Mouse (Mus musculus) hindbrain, embryonic 11.5 days (tissue): ENCODE data around the gene Srpk3. TPM values are rescaled to one million over a fixed set of nuclear protein-coding genes. Genes with fewer than 3 reads are reported as not detected.
"Not testable (repeated sequence)": the region's sequence is repeated elsewhere in the genome, so short reads cannot be mapped to it uniquely, and the experiment has no call there.

ENCODE experiments used
- ATAC-seq: fragments of 200-750 bp; cut with Nextera tagmentation; 2 replicates; pipeline ENCODE4 v1.8.0; 2017; ENCODE audit warnings: mild to moderate bottlenecking, moderate TSS enrichment, moderate library complexity; ENCODE audit not compliant: low FRiP score
- DNase-seq: peaks from one replicate; pipeline ENCODE4 v3.0.0-alpha.2; 2015; ENCODE audit warnings: low spot score
- H3K27ac ChIP-seq: fragments of 300-500 bp; sonication (generic); 2 replicates; pipeline ENCODE4 v1.5.1; 2014; ENCODE audit warnings: mild to moderate bottlenecking, low read depth, low read length
- H3K27me3 ChIP-seq: fragments of 300-500 bp; sonication (generic); 2 replicates; pipeline ENCODE4 v1.6.1; 2014; ENCODE audit warnings: mild to moderate bottlenecking, low read length, moderate library complexity, mixed read lengths; ENCODE audit not compliant: control insufficient read depth, insufficient read depth
- H3K36me3 ChIP-seq: fragments of 300-500 bp; sonication (generic); 2 replicates; pipeline ENCODE4 v1.6.1; 2014; ENCODE audit warnings: mild to moderate bottlenecking, low read length, moderate library complexity, mixed read lengths; ENCODE audit not compliant: control insufficient read depth, insufficient read depth
- H3K4me1 ChIP-seq: fragments of 300-500 bp; sonication (generic); replicated peaks from 2 replicates; pipeline ENCODE4 v1.6.1; 2014; ENCODE audit warnings: low read length, mixed read lengths; ENCODE audit not compliant: control insufficient read depth, insufficient read depth
- H3K4me2 ChIP-seq: fragments of 300-500 bp; sonication (generic); replicated peaks from 2 replicates; pipeline ENCODE4 v1.6.1; 2014; ENCODE audit warnings: mild to moderate bottlenecking, low read depth, low read length
- H3K4me3 ChIP-seq: fragments of 300-500 bp; sonication (generic); 2 replicates; pipeline ENCODE4 v1.5.1; 2014; ENCODE audit warnings: low read depth, low read length
- H3K9ac ChIP-seq: fragments of 300-500 bp; sonication (generic); 2 replicates; pipeline ENCODE4 v1.6.1; 2014; ENCODE audit warnings: low read depth, low read length
- H3K9me3 ChIP-seq: fragments of 300-500 bp; sonication (generic); 2 replicates; pipeline ENCODE4 v1.6.1; 2016; ENCODE audit warnings: low read length; ENCODE audit not compliant: control insufficient read depth
- WGBS: fragments of 180-500 bp; shearing (Covaris S2); extraction: QIAGEN DNeasy Blood & Tissue Kit; methylation state at CpG from one replicate; pipeline ENCODE4 v1.1.7; 2014; 5-methylcytosine and 5-hydroxymethylcytosine counted together
- polyA plus RNA-seq: library from polyadenylated mRNA; unstranded; fragments of >200 nt; fragmentation: Nextera tagmentation; extraction: Ambion mirVana; gene quantifications from 2 replicates; pipeline ENCODE4 v1.2.1, GENCODE M21; 2014

The Srpk3 gene
- 1.3 and 1.6 TPM in 2 replicates for polyA plus RNA-seq

DNA sequence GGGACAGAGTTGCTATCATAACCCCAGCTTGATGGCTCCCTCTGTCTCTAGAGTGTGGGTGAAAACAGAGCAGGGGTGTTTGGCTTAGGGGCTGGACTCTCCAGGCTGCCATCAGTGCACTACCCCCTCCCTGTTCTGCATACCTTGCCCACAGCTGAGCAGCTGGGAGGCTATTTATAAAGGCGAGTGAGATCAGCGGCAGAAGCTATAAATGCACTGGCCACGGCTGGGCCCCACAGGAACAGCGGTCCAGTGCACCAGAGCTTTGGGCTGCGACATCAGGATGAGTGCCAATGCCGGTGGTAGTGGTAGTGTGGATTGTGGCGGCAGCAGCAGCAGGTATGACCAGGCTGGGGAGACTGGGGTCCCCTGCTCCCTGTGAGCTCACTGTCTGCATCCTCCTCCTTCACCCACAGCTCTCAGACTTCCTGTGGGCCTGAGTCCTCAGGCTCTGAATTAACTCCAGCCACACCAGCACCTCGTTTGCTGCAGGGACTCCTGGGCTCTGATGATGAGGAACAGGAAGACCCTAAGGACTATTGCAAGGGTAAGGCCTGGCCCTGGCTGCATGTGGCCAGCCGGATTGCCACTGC lies at the start of gene Srpk3:
Gene Srpk3 (plus strand): TSS at position 238 of the 593 bp plus-strand sequence.
- H3K4me3 ChIP-seq: no peak within 1 kb of the TSS
- H3K9me3 ChIP-seq: no peaks in the 10 kb centered on the region
- H3K4me2 ChIP-seq: no peak within 1 kb of the TSS
- 65% methylated on average over 9 of the region's 9 CpGs for WGBS
- H3K36me3 ChIP-seq: no peaks in the 10 kb centered on the region
- no peaks in the 10 kb centered on the region for H3K27me3 ChIP-seq
- DNase-seq: no peak
- H3K4me1 ChIP-seq: no peaks in the 10 kb centered on the region
- ATAC-seq: peak; percentile 36; the same call in 1 of the 2 replicates
- no peak within 1 kb of the TSS for H3K27ac ChIP-seq
- H3K9ac ChIP-seq: no peak within 1 kb of the TSS

DNA sequence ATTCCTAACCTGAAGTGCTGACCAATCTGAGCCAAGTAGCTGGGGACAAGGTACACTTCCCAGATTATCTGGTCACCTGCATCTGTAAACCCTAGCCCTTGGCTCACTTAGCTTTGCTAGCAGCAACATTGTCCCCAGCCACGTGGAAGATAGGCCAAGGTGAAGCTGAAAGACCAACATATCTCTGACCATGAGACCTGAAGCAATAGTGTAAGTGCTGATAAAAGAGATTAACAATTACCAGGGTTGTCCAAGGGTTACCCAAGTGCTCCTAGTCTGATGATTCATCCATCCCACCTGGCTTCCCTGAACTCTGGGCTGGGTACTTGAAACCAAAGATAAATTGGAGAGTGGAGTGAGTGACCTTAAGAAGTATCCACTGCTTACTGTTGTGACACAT lies 43.3 kb upstream of the Srpk3 start:
- H3K36me3 ChIP-seq: no peaks in the 10 kb centered on the region
- WGBS: 54% methylated on average over 1 of the region's 1 CpGs
- no peaks in the 10 kb centered on the region for H3K27me3 ChIP-seq
- ATAC-seq: no peak
- H3K4me1 ChIP-seq: no peaks in the 10 kb centered on the region
- DNase-seq: no peak
- no peaks in the 10 kb centered on the region for H3K9me3 ChIP-seq
- no peak overlapping the region for H3K9ac ChIP-seq
- H3K4me3 ChIP-seq: no peak overlapping the region
- H3K27ac ChIP-seq: no peak overlapping the region
- H3K4me2 ChIP-seq: no peak overlapping the region

DNA sequence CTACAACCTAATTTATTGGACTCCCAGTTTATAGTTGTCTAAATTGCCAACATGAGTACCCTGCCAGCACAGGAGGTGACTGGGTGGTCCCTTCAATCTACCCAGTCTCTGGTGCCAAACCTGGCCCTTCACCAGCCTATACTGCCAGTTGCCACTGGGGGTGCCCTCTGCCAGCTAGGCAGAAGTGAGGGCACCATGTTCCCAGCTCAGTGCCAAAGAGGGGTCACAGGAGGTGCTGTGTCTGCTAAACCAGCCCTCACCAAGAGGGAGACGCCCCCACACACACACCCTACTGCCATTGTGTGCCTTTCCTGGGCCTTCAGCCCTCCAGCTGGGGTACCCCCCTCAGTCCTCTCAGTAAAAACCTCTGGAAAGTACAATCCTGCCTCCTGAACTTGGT lies 36.0 kb upstream of the Srpk3 start:
- Histone ChIP-seq H3K4me2 (no peak overlapping the region), H3K4me1 (no peaks in the 10 kb centered on the region), H3K4me3 (no peak overlapping the region), H3K27me3 (no peaks in the 10 kb centered on the region), H3K27ac (no peak overlapping the region), H3K9me3 (no peaks in the 10 kb centered on the region), H3K36me3 (no peaks in the 10 kb centered on the region), H3K9ac (no peak overlapping the region)
- ATAC-seq (no peak), DNase-seq (no peak)
- 88% methylated on average over 1 of the region's 1 CpGs for WGBS

DNA sequence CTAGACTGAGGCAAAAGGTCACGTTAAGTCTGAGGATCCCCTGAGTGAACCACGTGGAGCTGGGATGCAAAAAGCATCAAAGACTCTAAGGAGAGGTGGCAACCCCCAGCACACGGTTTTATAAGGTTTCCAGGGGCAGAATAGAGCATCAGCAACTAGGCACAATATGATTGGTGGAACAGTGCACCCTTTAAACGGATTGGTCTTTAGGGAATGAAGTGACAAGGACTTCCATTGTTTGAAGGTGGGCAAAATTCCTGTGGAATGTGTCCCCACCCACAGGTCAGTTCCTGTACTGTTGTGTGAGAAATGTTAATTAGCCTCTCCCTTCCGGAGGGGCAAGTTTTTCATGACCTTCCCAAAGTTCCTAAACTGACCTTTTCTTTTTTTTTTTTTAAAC lies 35.1 kb upstream of the Srpk3 start:
- Histone ChIP-seq H3K27me3 (no peaks in the 10 kb centered on the region), H3K36me3 (no peaks in the 10 kb centered on the region), H3K4me2 (no peak overlapping the region), H3K4me3 (no peak overlapping the region), H3K4me1 (no peaks in the 10 kb centered on the region), H3K9ac (no peak overlapping the region), H3K27ac (no peak overlapping the region), H3K9me3 (no peaks in the 10 kb centered on the region)
- no peak for ATAC-seq
- WGBS: 62% methylated on average over 5 of the region's 5 CpGs
- DNase-seq: no peak

DNA sequence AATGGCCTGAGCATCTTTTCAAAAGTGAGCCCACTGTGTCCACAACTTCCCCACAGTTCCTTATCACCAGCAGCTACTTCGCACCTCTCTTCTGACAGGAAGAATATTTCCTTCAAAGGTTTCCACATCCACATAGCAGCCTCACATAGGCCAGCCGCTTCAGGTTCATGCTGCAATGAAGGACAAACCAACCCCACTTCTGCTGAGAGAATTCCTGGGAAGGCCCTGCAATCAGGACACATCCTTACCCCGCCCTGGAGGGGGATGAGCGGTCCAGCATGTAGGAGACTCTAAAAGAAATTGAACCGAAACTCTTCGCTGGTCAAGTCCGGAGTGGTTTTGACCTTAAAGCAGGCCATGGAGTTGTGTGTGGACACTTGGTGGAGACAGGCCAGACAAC lies 34.4 kb upstream of the Srpk3 start:
- H3K9me3 ChIP-seq, H3K4me3 ChIP-seq, H3K27ac ChIP-seq, DNase-seq, H3K36me3 ChIP-seq, H3K4me2 ChIP-seq, H3K27me3 ChIP-seq, H3K9ac ChIP-seq, H3K4me1 ChIP-seq, ATAC-seq: not testable (repeated sequence)
- WGBS: 94% methylated on average over 7 of the region's 7 CpGs

DNA sequence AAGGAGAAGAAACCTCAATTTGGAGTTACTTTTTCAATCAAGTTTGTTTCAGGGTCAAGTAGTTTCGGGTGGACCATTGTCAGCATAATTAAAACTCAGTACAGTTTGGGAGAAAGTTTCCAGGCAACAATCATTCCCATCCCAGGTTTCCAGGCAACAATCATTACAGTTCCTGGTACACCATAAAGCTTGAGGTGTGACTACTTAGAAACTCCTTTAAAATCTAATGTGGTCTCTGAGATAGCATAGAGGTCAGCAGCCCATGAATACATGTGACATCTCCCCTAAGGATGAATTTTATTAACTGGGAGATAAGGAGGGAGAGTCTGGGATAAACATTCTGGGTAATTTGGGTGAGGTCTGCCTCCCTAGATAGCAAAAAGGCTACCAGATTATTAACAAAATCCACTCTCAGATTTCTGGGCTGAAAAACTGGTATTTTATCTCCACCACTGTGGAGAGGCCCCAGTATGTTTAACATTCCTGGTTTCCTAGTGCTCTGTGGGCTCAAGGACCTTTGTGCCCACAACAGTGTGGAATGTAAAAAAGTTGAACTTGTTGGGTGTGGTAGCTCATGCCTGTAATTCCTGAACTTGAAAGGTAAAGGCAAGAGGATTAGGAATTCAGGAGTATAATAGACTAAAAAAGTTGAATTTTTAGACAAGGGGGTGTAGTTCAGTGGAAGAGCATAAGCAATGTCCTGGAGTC lies 29.3 kb upstream of the Srpk3 start:
- DNase-seq (no peak), ATAC-seq (no peak)
- Histone ChIP-seq H3K27ac (no peak overlapping the region), H3K4me2 (no peak overlapping the region), H3K9me3 (no peaks in the 10 kb centered on the region), H3K4me1 (no peaks in the 10 kb centered on the region), H3K27me3 (no peaks in the 10 kb centered on the region), H3K4me3 (no peak overlapping the region), H3K36me3 (no peaks in the 10 kb centered on the region), H3K9ac (no peak overlapping the region)
- 92% methylated on average over 1 of the region's 1 CpGs for WGBS

DNA sequence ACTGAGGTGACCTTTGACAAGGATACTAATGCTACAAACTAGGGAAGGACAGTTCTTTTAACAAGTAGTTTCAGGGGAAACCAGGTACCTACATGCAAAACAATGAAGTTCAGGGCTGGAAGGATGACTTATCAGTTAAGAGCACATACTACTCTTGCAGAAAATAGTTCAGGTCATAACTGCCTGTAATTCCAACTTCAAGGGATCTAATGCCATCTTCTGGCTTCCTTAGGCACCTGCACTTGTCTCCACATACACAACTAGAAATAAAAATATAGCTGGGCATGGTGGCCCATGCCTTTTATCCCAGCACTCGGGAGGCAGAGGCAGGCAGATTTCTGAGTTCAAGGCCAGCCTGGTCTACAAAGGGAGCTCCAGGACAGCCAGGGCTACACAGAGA lies 25.2 kb upstream of the Srpk3 start:
- ATAC-seq (no peak), DNase-seq (no peak)
- Histone ChIP-seq H3K9me3 (no peaks in the 10 kb centered on the region), H3K4me1 (no peaks in the 10 kb centered on the region), H3K36me3 (no peaks in the 10 kb centered on the region), H3K4me3 (no peak overlapping the region), H3K9ac (no peak overlapping the region), H3K4me2 (no peak overlapping the region), H3K27me3 (no peaks in the 10 kb centered on the region), H3K27ac (no peak overlapping the region)
- 73% methylated on average over 1 of the region's 1 CpGs for WGBS

DNA sequence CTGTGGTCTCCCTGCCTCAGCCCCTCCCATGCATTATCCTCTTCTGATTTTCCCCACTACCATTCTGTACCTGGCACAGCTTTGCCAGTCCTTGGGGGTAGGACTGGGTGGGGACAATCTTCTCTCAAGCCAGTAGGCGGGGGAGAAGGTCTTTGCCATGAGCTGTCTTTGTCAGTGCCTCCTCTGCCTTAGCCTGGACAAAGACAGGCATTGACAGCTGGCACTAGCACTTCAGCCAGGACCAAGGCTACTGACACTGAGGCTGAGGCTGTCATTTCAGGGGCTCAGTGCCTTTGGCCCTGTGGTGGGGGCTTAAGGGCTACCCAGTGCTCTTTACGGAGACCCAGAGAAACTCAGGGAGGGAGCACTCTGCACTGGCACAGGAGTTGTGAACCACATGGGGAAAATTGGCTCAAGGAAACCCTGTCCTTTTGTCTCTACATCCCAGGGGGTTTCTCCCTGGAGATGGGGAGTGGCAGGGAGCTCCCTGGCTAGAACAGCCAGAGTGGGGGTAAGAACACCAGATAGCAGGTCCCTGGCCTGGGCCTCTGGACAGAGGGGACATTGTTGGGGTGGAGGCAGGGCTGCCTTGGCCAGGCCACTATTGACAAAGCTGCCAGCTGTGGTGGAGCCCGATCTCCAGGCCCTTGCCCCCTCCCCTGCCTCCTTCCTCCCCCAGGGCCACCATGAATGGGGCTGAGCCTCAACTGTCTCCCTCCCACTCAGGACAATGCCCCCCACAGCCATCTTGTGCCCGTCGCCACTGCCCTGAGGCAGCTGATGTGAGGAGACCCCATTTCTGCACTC lies 17.7 kb upstream of the Srpk3 start, which contains the start of gene Plxnb3:
Gene Plxnb3 (plus strand): TSS at position 757 of the 807 bp plus-strand sequence.
- Histone ChIP-seq H3K9ac (no peak within 1 kb of the TSS), H3K36me3 (no peaks in the 10 kb centered on the region), H3K4me3 (no peak within 1 kb of the TSS), H3K27ac (no peak within 1 kb of the TSS), H3K27me3 (no peaks in the 10 kb centered on the region), H3K9me3 (no peaks in the 10 kb centered on the region), H3K4me1 (no peaks in the 10 kb centered on the region), H3K4me2 (no peak within 1 kb of the TSS)
- 67% methylated on average over 5 of the region's 5 CpGs for WGBS
- ATAC-seq: no peak
- DNase-seq: no peak
